Mouse (Mus musculus) testis, adult 2 months (tissue): ENCODE results near the gene Esrrb. TPM values are rescaled to one million over a fixed set of nuclear protein-coding genes. Genes with fewer than 3 reads are reported as not detected.

Experiments used
- H3K27ac ChIP-seq: fragments of 200-500 bp; 2 replicates; pipeline ENCODE4 v1.5.1; 2012; ENCODE audit warnings: low read depth, low read length; ENCODE audit not compliant: control insufficient read depth, insufficient read depth
- H3K27me3 ChIP-seq: fragments of 200-500 bp; 2 replicates; pipeline ENCODE4 v1.6.1; 2012; ENCODE audit warnings: mild to moderate bottlenecking, low read length, moderate library complexity; ENCODE audit not compliant: control insufficient read depth, insufficient read depth
- H3K36me3 ChIP-seq: fragments of 200-500 bp; 2 replicates; pipeline ENCODE4 v1.6.1; 2012; ENCODE audit warnings: mild to moderate bottlenecking, low read length; ENCODE audit not compliant: control insufficient read depth, insufficient read depth
- H3K4me1 ChIP-seq: fragments of 200-500 bp; 2 replicates; pipeline ENCODE4 v1.6.1; 2012; ENCODE audit warnings: low read length; ENCODE audit not compliant: control insufficient read depth, insufficient read depth
- H3K4me3 ChIP-seq: fragments of 200-500 bp; 2 replicates; pipeline ENCODE4 v1.5.1; 2012; ENCODE audit warnings: low read depth, mild to moderate bottlenecking, low read length, moderate library complexity, mixed read lengths; ENCODE audit not compliant: control insufficient read depth
- CTCF ChIP-seq: fragments of 200-500 bp; IDR thresholded peaks from 2 replicates; pipeline ENCODE4 v1.5.1; 2012; ENCODE audit warnings: low read depth, mild to moderate bottlenecking, inconsistent platforms, low read length, moderate library complexity; ENCODE audit not compliant: control insufficient read depth, insufficient read depth, insufficient replicate concordance
- POLR2A ChIP-seq: fragments of 200-500 bp; IDR thresholded peaks from 2 replicates; pipeline ENCODE4 v1.6.1; 2012; ENCODE audit warnings: low read depth, mild to moderate bottlenecking, inconsistent platforms, low read length, moderate library complexity; ENCODE audit not compliant: control insufficient read depth
- polyA plus RNA-seq: library from polyadenylated mRNA; depleted of rRNA; stranded (reverse); fragments of >200 nt; gene quantifications from 2 replicates; pipeline ENCODE4 v1.2.3, GENCODE M21; 2012; rRNA removed

Gene Esrrb
- polyA plus RNA-seq, 1 experiment = 6.3 TPM

- no peaks in the 10 kb centered on the region for H3K27me3 ChIP-seq
- H3K27ac ChIP-seq = no peak overlapping the region
- no peaks in the 10 kb centered on the region for H3K4me1 ChIP-seq
- no peak overlapping the region for H3K4me3 ChIP-seq
- no peak for TF ChIP-seq POLR2A
- no peak for TF ChIP-seq CTCF
- H3K36me3 ChIP-seq = no peaks in the 10 kb centered on the region
Observed at GRCm38 (mm10) chr12:86565996-86566395, 205.1 kb downstream of the Esrrb start.

Other genes with a start within 250 kb of the Esrrb start
- 14.5 and 15.2 TPM in 2 replicates for gene Gpatch2l, start 119.3 kb upstream of the Esrrb start, polyA plus RNA-seq